Mouse (Mus musculus) megakaryocyte, embryonic 14.5 days (primary cell): ENCODE measurements around the gene P2rx4. TPM values are rescaled to one million over a fixed set of nuclear protein-coding genes. Genes with fewer than 3 reads are reported as not detected.

Experiments
- H3K27me3 ChIP-seq: replicated peaks from 2 replicates; pipeline ENCODE3; 2012; ENCODE audit warnings: inconsistent platforms
- H3K36me3 ChIP-seq: replicated peaks from 2 replicates; pipeline ENCODE3; 2012; ENCODE audit warnings: low read length, inconsistent platforms, mixed read lengths
- H3K4me1 ChIP-seq: 2 replicates; pipeline ENCODE4 v1.6.1; 2012; ENCODE audit warnings: inconsistent platforms
- H3K4me3 ChIP-seq: replicated peaks from 2 replicates; pipeline ENCODE3; 2012; ENCODE audit warnings: moderate library complexity, mild to moderate bottlenecking, inconsistent platforms
- H3K9me3 ChIP-seq: 2 replicates; pipeline ENCODE4 v1.6.1; 2012; ENCODE audit warnings: inconsistent platforms
- FLI1 ChIP-seq: IDR thresholded peaks from 2 replicates; pipeline ENCODE4 v1.6.1; 2012; ENCODE audit warnings: low read length, inconsistent platforms, mixed read lengths
- GATA1 ChIP-seq: IDR thresholded peaks from 3 replicates; pipeline ENCODE4 v1.6.1; 2012; ENCODE audit warnings: mixed read lengths, low read length, inconsistent platforms, borderline replicate concordance
- polyA plus RNA-seq: library from polyadenylated mRNA; stranded (reverse); fragments of >175 nt; gene quantifications from 2 replicates; pipeline ENCODE4 v1.2.3, GENCODE M21; 2012; ENCODE audit warnings: low replicate concordance; ENCODE audit not compliant: insufficient read depth

Gene P2rx4
- polyA plus RNA-seq, 1 experiment = 13.7 TPM

GRCm38 (mm10) chr5:122725453-122725852 lies 18.1 kb downstream of the P2rx4 start:
- H3K36me3 ChIP-seq = peaks cover 44% of the 10 kb centered on the region
- peaks cover 3% of the 10 kb centered on the region for H3K27me3 ChIP-seq
- TF ChIP-seq GATA1 (no peak), FLI1 (no peak)
- H3K4me1 ChIP-seq = no peaks in the 10 kb centered on the region; the same call in 1 of the 2 replicates
- no peaks in the 10 kb centered on the region for H3K9me3 ChIP-seq
- H3K4me3 ChIP-seq = no peak overlapping the region

GRCm38 (mm10) chr5:122726068-122726467 lies 18.7 kb downstream of the P2rx4 start:
- no peaks in the 10 kb centered on the region; the same call in none of the 2 replicates for H3K4me1 ChIP-seq
- no peak for TF ChIP-seq GATA1
- no peak for TF ChIP-seq FLI1
- peaks cover 3% of the 10 kb centered on the region for H3K27me3 ChIP-seq
- peaks cover 45% of the 10 kb centered on the region for H3K36me3 ChIP-seq
- no peaks in the 10 kb centered on the region for H3K9me3 ChIP-seq
- H3K4me3 ChIP-seq = no peak overlapping the region

- H3K4me3 ChIP-seq = no peak overlapping the region
- peaks cover 5% of the 10 kb centered on the region for H3K4me1 ChIP-seq
- TF ChIP-seq FLI1 (no peak), GATA1 (no peak)
- H3K27me3 ChIP-seq = peaks cover 3% of the 10 kb centered on the region
- H3K36me3 ChIP-seq = peaks cover 45% of the 10 kb centered on the region
- no peaks in the 10 kb centered on the region for H3K9me3 ChIP-seq
Measured at GRCm38 (mm10) chr5:122726595-122726994, 19.3 kb downstream of the P2rx4 start.

GRCm38 (mm10) chr5:122727096-122727495 lies 19.8 kb downstream of the P2rx4 start:
- H3K36me3 ChIP-seq = peaks cover 45% of the 10 kb centered on the region
- H3K27me3 ChIP-seq = peaks cover 3% of the 10 kb centered on the region
- TF ChIP-seq GATA1 (no peak), FLI1 (no peak)
- no peaks in the 10 kb centered on the region for H3K9me3 ChIP-seq
- H3K4me1 ChIP-seq = peaks cover 10% of the 10 kb centered on the region
- no peak overlapping the region for H3K4me3 ChIP-seq

GRCm38 (mm10) chr5:122730776-122731175 lies 23.4 kb downstream of the P2rx4 start:
- Histone ChIP-seq H3K36me3 (peaks cover 68% of the 10 kb centered on the region), H3K27me3 (peaks cover 3% of the 10 kb centered on the region), H3K9me3 (no peaks in the 10 kb centered on the region), H3K4me3 (no peak overlapping the region), H3K4me1 (peaks cover 38% of the 10 kb centered on the region)
- no peak for TF ChIP-seq FLI1
- no peak for TF ChIP-seq GATA1

- H3K4me1 ChIP-seq = peaks cover 38% of the 10 kb centered on the region
- no peaks in the 10 kb centered on the region for H3K9me3 ChIP-seq
- H3K36me3 ChIP-seq = peaks cover 74% of the 10 kb centered on the region
- H3K4me3 ChIP-seq = peak overlapping the region; percentile 86
- TF ChIP-seq FLI1 (no peak), GATA1 (no peak)
- H3K27me3 ChIP-seq = peaks cover 3% of the 10 kb centered on the region
Measured at GRCm38 (mm10) chr5:122731321-122731720, 24.0 kb downstream of the P2rx4 start.

GRCm38 (mm10) chr5:122731991-122732673 lies 24.8 kb downstream of the P2rx4 start:
- Histone ChIP-seq H3K4me1 (peaks cover 38% of the 10 kb centered on the region), H3K27me3 (no peaks in the 10 kb centered on the region), H3K36me3 (peaks cover 80% of the 10 kb centered on the region), H3K4me3 (peak overlapping the region; percentile 88), H3K9me3 (no peaks in the 10 kb centered on the region)
- TF ChIP-seq FLI1 = no peak
- TF ChIP-seq GATA1 = no peak

GRCm38 (mm10) chr5:122733881-122734280 lies 26.5 kb downstream of the P2rx4 start:
- Histone ChIP-seq H3K9me3 (no peaks in the 10 kb centered on the region), H3K36me3 (peaks cover 70% of the 10 kb centered on the region), H3K27me3 (no peaks in the 10 kb centered on the region), H3K4me1 (peaks cover 38% of the 10 kb centered on the region), H3K4me3 (no peak overlapping the region)
- no peak for TF ChIP-seq FLI1
- no peak for TF ChIP-seq GATA1

- Histone ChIP-seq H3K4me3 (no peak overlapping the region), H3K9me3 (no peaks in the 10 kb centered on the region), H3K27me3 (no peaks in the 10 kb centered on the region), H3K4me1 (peaks cover 38% of the 10 kb centered on the region), H3K36me3 (peaks cover 71% of the 10 kb centered on the region)
- no peak for TF ChIP-seq FLI1
- no peak for TF ChIP-seq GATA1
Measured at GRCm38 (mm10) chr5:122735853-122736252, 28.5 kb downstream of the P2rx4 start.

- Histone ChIP-seq H3K4me3 (no peak overlapping the region), H3K9me3 (no peaks in the 10 kb centered on the region), H3K4me1 (peaks cover 32% of the 10 kb centered on the region), H3K36me3 (peaks cover 78% of the 10 kb centered on the region), H3K27me3 (no peaks in the 10 kb centered on the region)
- TF ChIP-seq FLI1 = no peak
- TF ChIP-seq GATA1 = no peak
Measured at GRCm38 (mm10) chr5:122736761-122737160, 29.4 kb downstream of the P2rx4 start.
